Mouse (Mus musculus): ENCODE measurements around the gene Gp9. TPM values are rescaled to one million over a fixed set of nuclear protein-coding genes. Genes with fewer than 3 reads are reported as not detected.

Gp9 gene
- polyA plus RNA-seq (2015; fragmentation: Nextera tagmentation; extraction: Ambion mirVana) = 1.5 and 2.0 TPM in 2 replicates

GRCm38 (mm10) chr6:87777842-87778241, at the start of gene Gp9:
TSS of gene Gp9 (plus strand) at chr6:87778072.
- H3K4me2 ChIP-seq (ENCODE audit: low read depth, low read length) = no peak within 1 kb of the TSS
- WGBS = 69% methylated on average over 2 of the region's 2 CpGs
- no peaks in the 10 kb centered on the region for H3K36me3 ChIP-seq (ENCODE audit: control insufficient read depth, insufficient read depth, low read length)
- no peak within 1 kb of the TSS for H3K4me3 ChIP-seq (ENCODE audit: low read length)
- no peaks in the 10 kb centered on the region for H3K27me3 ChIP-seq (replicated peaks; ENCODE audit: control insufficient read depth, insufficient read depth, low read length)
- no peaks in the 10 kb centered on the region for H3K9me3 ChIP-seq (ENCODE audit: control insufficient read depth, low read length)
- H3K27ac ChIP-seq (ENCODE audit: low read length) = peak within 1 kb of the TSS; percentile 18; the same call in 1 of the 2 replicates
- H3K9ac ChIP-seq (ENCODE audit: low read depth, low read length) = peak within 1 kb of the TSS; percentile 29; the same call in 1 of the 2 replicates
- 0 out of 2 replicates have a peak, but pooled peaks have one; percentile 24 for ATAC-seq
- peaks cover 17% of the 10 kb centered on the region for H3K4me1 ChIP-seq (ENCODE audit: control insufficient read depth, insufficient read depth, low read length)

- no peak overlapping the region for H3K27ac ChIP-seq (ENCODE audit: low read length)
- 60% methylated on average over 3 of the region's 3 CpGs for WGBS
- peaks cover 38% of the 10 kb centered on the region for H3K27me3 ChIP-seq (replicated peaks; ENCODE audit: control insufficient read depth, insufficient read depth, low read length)
- peaks cover 12% of the 10 kb centered on the region for H3K4me1 ChIP-seq (ENCODE audit: control insufficient read depth, insufficient read depth, low read length)
- ATAC-seq = no peak
- H3K4me3 ChIP-seq (ENCODE audit: low read length) = no peak overlapping the region
- no peaks in the 10 kb centered on the region for H3K36me3 ChIP-seq (ENCODE audit: control insufficient read depth, insufficient read depth, low read length)
- H3K4me2 ChIP-seq (ENCODE audit: low read depth, low read length) = no peak overlapping the region
- no peaks in the 10 kb centered on the region for H3K9me3 ChIP-seq (ENCODE audit: control insufficient read depth, low read length)
- H3K9ac ChIP-seq (ENCODE audit: low read depth, low read length) = no peak overlapping the region
Observed at GRCm38 (mm10) chr6:87728102-87728501, 49.8 kb upstream of the Gp9 start.

- no peaks in the 10 kb centered on the region for H3K9me3 ChIP-seq (ENCODE audit: control insufficient read depth, low read length)
- H3K4me1 ChIP-seq (ENCODE audit: control insufficient read depth, insufficient read depth, low read length) = peaks cover 19% of the 10 kb centered on the region
- peak overlapping the region; percentile 58 for H3K4me3 ChIP-seq (ENCODE audit: low read length)
- H3K36me3 ChIP-seq (ENCODE audit: control insufficient read depth, insufficient read depth, low read length) = no peaks in the 10 kb centered on the region
- no peak overlapping the region for H3K9ac ChIP-seq (ENCODE audit: low read depth, low read length)
- peak overlapping the region; percentile 90 for H3K4me2 ChIP-seq (ENCODE audit: low read depth, low read length)
- H3K27me3 ChIP-seq (replicated peaks; ENCODE audit: control insufficient read depth, insufficient read depth, low read length) = peaks cover 43% of the 10 kb centered on the region
- H3K27ac ChIP-seq (ENCODE audit: low read length) = no peak overlapping the region
- 20% methylated on average over 13 of the region's 13 CpGs for WGBS
- ATAC-seq = no peak
Observed at GRCm38 (mm10) chr6:87730141-87730540, 47.7 kb upstream of the Gp9 start.

- peak within 1 kb of the TSS; percentile 58 for H3K4me3 ChIP-seq (ENCODE audit: low read length)
- peaks cover 43% of the 10 kb centered on the region for H3K27me3 ChIP-seq (replicated peaks; ENCODE audit: control insufficient read depth, insufficient read depth, low read length)
- H3K9me3 ChIP-seq (ENCODE audit: control insufficient read depth, low read length) = no peaks in the 10 kb centered on the region
- peak within 1 kb of the TSS; percentile 62 for H3K9ac ChIP-seq (ENCODE audit: low read depth, low read length)
- under 1% methylated on average over 87 of the region's 90 CpGs for WGBS
- H3K36me3 ChIP-seq (ENCODE audit: control insufficient read depth, insufficient read depth, low read length) = no peaks in the 10 kb centered on the region
- H3K4me1 ChIP-seq (ENCODE audit: control insufficient read depth, insufficient read depth, low read length) = peaks cover 19% of the 10 kb centered on the region
- peak; percentile 78 for ATAC-seq
- H3K4me2 ChIP-seq (ENCODE audit: low read depth, low read length) = peak within 1 kb of the TSS; percentile 90
- 0 out of 2 replicates have a peak within 1 kb of the TSS, but pooled peaks have one; percentile 42 for H3K27ac ChIP-seq (ENCODE audit: low read length)
Observed at GRCm38 (mm10) chr6:87730591-87731462, 47.0 kb upstream of the Gp9 start, which contains the start of gene Efcc1. TSS of gene Efcc1 (plus strand) at chr6:87730869.

DNA sequence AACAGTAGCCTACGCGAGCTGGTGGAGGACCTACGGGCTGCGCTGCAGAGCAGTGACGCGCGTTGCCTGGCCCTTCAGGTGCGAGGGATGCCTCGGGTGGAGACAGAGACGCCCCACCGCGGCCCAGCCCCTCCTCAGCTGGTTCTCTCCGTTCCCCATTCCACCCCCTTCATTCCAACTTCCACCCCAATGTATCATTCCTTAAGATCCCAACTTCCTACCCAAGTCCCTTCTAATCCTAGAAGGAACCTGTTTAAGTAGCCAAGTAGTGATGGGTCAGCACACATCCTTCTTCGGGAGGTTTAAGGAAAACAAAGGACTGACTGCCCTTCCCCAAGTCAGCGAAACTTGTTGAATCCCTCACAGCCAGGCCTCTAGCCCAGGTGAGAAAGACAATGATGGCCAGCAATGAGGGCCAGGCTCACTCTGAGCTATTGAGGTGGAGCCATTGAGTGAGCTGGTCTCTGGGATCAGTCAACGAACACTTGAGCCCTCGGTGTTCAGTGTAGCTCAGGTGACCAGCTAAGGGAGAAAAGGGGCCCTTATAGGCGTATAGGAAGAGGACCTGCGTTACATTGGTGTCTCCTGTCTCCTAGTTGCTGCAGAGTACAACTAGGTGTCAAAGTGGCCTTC, 46.3 kb upstream of the Gp9 start:
- H3K4me3 ChIP-seq (ENCODE audit: low read length) = peak overlapping the region; percentile 58
- H3K9ac ChIP-seq (ENCODE audit: low read depth, low read length) = peak overlapping the region; percentile 62
- WGBS = 4% methylated on average over 18 of the region's 19 CpGs
- H3K9me3 ChIP-seq (ENCODE audit: control insufficient read depth, low read length) = no peaks in the 10 kb centered on the region
- peak overlapping the region; percentile 90 for H3K4me2 ChIP-seq (ENCODE audit: low read depth, low read length)
- H3K27ac ChIP-seq (ENCODE audit: low read length) = no peak overlapping the region
- no peak for ATAC-seq
- no peaks in the 10 kb centered on the region for H3K36me3 ChIP-seq (ENCODE audit: control insufficient read depth, insufficient read depth, low read length)
- peaks cover 43% of the 10 kb centered on the region for H3K27me3 ChIP-seq (replicated peaks; ENCODE audit: control insufficient read depth, insufficient read depth, low read length)
- H3K4me1 ChIP-seq (ENCODE audit: control insufficient read depth, insufficient read depth, low read length) = peaks cover 19% of the 10 kb centered on the region

DNA sequence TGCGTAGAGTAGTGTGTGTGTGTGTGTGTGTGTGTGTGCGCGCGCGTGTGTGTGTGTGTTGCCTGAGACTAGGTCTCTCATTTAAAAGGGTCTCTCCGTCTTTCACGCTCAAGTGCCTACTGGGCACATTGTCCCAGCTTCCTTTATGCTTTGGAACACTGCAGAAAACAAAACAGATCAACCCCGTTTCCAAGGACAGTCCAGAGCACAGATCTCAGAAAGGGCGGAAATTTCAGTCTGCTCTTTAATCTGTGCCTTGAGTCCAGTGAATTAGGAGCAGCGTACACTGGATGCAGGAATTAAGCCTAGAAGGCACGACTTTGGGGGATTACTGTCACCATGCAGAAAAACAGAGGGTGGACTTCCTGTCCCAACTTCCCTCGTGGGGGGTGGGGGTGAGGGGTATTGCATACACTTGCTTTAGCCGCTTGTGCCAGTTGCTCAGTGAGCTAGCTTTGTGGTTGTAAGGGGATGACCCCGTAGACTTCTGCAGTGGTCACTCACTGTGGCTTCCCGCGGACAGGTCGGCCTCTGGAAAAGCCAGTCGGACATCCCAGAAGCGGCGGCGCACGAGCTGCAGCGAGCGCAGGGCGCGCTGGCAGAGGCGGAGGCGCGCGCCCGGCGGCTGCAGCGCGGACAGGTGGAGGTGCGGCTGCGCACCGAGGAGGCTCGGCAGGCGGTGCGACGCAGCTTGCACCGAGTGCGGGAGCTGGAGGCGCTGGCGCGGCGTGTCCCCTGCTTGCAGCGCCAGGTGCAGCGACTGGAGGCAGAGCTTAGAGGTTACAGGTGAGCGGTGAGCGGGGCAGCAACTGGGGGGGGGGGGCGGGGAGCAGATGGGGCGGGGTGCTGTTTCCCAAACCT, 45.5 kb upstream of the Gp9 start:
- peak overlapping the region; percentile 40 for H3K4me3 ChIP-seq (ENCODE audit: low read length)
- H3K9ac ChIP-seq (ENCODE audit: low read depth, low read length) = peak overlapping the region; percentile 6; the same call in 1 of the 2 replicates
- no peaks in the 10 kb centered on the region for H3K9me3 ChIP-seq (ENCODE audit: control insufficient read depth, low read length)
- no peaks in the 10 kb centered on the region for H3K36me3 ChIP-seq (ENCODE audit: control insufficient read depth, insufficient read depth, low read length)
- WGBS = 6% methylated on average over 51 of the region's 53 CpGs
- H3K4me2 ChIP-seq (ENCODE audit: low read depth, low read length) = peak overlapping the region; percentile 60
- no peak overlapping the region for H3K27ac ChIP-seq (ENCODE audit: low read length)
- ATAC-seq = no peak
- H3K4me1 ChIP-seq (ENCODE audit: control insufficient read depth, insufficient read depth, low read length) = peaks cover 19% of the 10 kb centered on the region
- H3K27me3 ChIP-seq (replicated peaks; ENCODE audit: control insufficient read depth, insufficient read depth, low read length) = peaks cover 43% of the 10 kb centered on the region

- Histone ChIP-seq H3K9ac (ENCODE audit: low read depth, low read length) (peak overlapping the region; percentile 27; the same call in 1 of the 2 replicates), H3K4me1 (ENCODE audit: control insufficient read depth, insufficient read depth, low read length) (peaks cover 19% of the 10 kb centered on the region), H3K9me3 (ENCODE audit: control insufficient read depth, low read length) (no peaks in the 10 kb centered on the region), H3K4me3 (ENCODE audit: low read length) (peak overlapping the region; percentile 40), H3K4me2 (ENCODE audit: low read depth, low read length) (peak overlapping the region; percentile 60), H3K27me3 (replicated peaks; ENCODE audit: control insufficient read depth, insufficient read depth, low read length) (peaks cover 43% of the 10 kb centered on the region), H3K36me3 (ENCODE audit: control insufficient read depth, insufficient read depth, low read length) (no peaks in the 10 kb centered on the region), H3K27ac (ENCODE audit: low read length) (peak overlapping the region; percentile 35; the same call in 1 of the 2 replicates)
- peak; percentile 29; the same call in 1 of the 2 replicates for ATAC-seq
- WGBS = 37% methylated on average over 14 of the region's 14 CpGs
Observed at GRCm38 (mm10) chr6:87733131-87733930, 44.5 kb upstream of the Gp9 start.

DNA sequence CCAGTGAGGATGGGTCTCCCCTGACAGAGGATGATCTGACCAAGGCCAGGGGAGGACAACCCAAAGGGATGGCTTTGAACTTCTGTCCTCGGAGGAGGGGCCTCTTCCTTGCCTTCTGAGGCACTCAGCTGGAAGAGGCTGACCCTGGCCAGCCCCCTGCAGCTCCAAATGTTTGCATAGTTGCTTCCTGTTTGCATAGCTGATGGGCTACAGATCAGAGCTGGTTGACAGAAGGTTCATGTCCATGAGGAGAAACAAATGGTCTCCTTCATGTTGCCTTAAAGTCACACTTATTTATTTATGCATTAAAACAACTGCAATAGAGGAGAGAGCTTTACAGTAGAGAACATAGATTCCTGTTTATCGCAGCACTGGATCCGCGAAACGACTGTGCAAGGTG, 43.7 kb upstream of the Gp9 start:
- 32% methylated on average over 5 of the region's 5 CpGs for WGBS
- no peak overlapping the region for H3K4me3 ChIP-seq (ENCODE audit: low read length)
- no peaks in the 10 kb centered on the region for H3K36me3 ChIP-seq (ENCODE audit: control insufficient read depth, insufficient read depth, low read length)
- peak; percentile 58; the same call in 1 of the 2 replicates for ATAC-seq
- H3K4me1 ChIP-seq (ENCODE audit: control insufficient read depth, insufficient read depth, low read length) = peaks cover 19% of the 10 kb centered on the region
- H3K9ac ChIP-seq (ENCODE audit: low read depth, low read length) = no peak overlapping the region
- H3K9me3 ChIP-seq (ENCODE audit: control insufficient read depth, low read length) = no peaks in the 10 kb centered on the region
- no peak overlapping the region for H3K4me2 ChIP-seq (ENCODE audit: low read depth, low read length)
- H3K27ac ChIP-seq (ENCODE audit: low read length) = no peak overlapping the region
- H3K27me3 ChIP-seq (replicated peaks; ENCODE audit: control insufficient read depth, insufficient read depth, low read length) = peaks cover 42% of the 10 kb centered on the region
